Mouse (Mus musculus): ENCODE measurements around the gene Orc3.
A peak's percentile ranks its signal among the peaks of the same experiment; 100 is the strongest.

DNA sequence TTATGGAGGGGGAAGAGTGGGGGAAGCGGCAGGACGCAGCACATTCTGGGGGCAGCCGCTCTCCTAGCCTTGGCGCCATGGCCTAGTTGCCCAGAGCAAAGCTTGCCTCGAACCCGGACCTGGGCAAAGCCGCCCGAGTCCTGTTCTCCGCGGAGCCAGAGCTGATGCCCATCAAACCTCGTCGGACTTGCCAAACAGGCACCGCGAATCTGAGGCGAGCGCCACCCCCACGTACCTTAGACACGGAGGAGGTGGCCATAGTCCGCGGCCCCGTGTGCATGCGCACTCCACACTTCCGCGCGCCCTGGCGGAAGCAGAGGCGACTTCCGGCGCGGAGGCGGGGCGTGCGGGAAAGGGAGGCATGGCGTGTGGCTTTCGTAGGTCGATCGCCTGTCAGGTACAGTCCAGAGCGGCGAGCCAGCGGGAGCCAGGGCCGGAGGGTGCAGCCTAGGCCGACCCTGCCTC is at the start of gene Orc3, which contains the start of gene Rars2:
- TF ChIP-seq CTCF (IDR thresholded peaks at IDR 0.05; ENCODE audit: extremely low read depth, insufficient read length, insufficient replicate concordance, low read depth, low read length) (no peak), POLR2A (IDR thresholded peaks at IDR 0.05; ENCODE audit: low read depth, low read length) (peak; percentile 89)
